ENCODE assay signal across 18 mouse cellular contexts in genomic region chr2:101650446-101650845, GRCm38 (mm10). TPM values are rescaled to one million over a fixed set of nuclear protein-coding genes. Genes with fewer than 3 reads are reported as not detected.
"Had no signal": no experiment of that assay in that cellular context is flagged by ENCODE, and none has a peak within 500 bp of the region (broad histone marks: within the 10 kb centered on the region; RNA-seq: fewer than 3 reads in every experiment).

No protein-coding gene starts in this region.

- DNase-seq: lung, adult 18-20 months; lung, embryonic 14.5 days; lung, postnatal 10 days; lung, postnatal 4 days; midbrain, embryonic 14.5 days; retina, postnatal 1 day; right cerebral cortex, adult 18-20 months; right cerebral cortex, postnatal 25 days; right cerebral cortex, postnatal 4 days; spleen, adult 18-20 months had no signal

RNA-seq across cellular contexts. Expression of gene Rag1, which starts 1.1 kb away (rescaled TPM):
- polyA plus RNA-seq: lung, embryonic 14.5 days; myocyte; small intestine, adult 2 months had no signal

RNA-seq across cellular contexts. Expression of gene Rag2, which starts 25.9 kb away (rescaled TPM):
- total RNA-seq: megakaryocyte, adult 5-6 weeks had no signal
- polyA plus RNA-seq: lung, embryonic 14.5 days; midbrain, embryonic 10.5 days; midbrain, embryonic 12.5 days; midbrain, embryonic 14.5 days; myocyte; neural tube, embryonic 11.5 days; neural tube, embryonic 15.5 days; small intestine, adult 2 months; stomach, embryonic 14.5 days had no signal
